Mouse (Mus musculus) cerebellum, adult 18-20 months (tissue): ENCODE results near the gene Zdhhc4.

Experiments
- DNase-seq, 2 experiments: peaks; one replicate each; pipeline ENCODE4 v3.0.0; 2021

Zdhhc4 gene

GRCm38 (mm10) chr5:143272540-143273330, 56.3 kb downstream of the Zdhhc4 start:
- no peak for DNase-seq

DNA sequence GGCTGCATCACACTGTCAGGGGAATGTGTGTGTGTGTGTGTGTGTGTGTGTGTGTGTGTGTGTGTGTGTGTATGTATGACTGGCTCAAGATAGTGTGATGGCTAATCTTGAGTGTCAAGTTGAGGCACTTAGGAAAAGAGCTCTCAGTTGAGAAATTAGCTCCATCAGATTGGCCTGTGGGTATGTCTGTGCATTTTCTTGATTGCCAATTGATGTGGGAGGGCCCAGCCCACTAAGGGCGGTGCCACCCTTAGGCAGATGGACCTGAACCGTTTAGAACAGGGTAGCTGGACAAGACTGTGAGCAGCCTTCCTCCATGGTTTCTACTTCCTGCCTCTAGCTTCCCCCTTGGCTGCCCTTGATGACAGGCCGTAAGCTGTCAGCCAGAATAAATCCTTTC, 56.9 kb downstream of the Zdhhc4 start:
- DNase-seq: no peak

DNA sequence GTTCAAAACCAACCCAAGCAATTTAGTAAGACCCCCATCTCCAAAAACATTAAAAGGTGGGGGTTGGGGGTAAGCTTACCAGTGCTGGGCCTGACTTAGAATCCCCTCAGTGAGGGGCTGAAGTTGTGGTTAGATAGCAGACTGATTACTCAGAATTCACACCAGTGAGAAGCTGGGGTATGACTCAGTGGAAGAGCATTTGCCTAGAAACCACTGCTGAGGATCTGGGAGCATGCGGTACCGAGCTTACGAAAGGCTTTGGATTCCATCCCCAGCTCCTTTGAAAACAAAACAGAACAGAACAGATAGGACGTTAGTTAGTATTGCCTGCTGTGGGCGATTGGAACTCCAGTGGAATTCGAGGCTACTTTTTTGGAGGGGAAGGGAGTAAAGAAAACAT, 57.4 kb downstream of the Zdhhc4 start:
- DNase-seq: no peak

- DNase-seq: no peak
These were observed 58.9 kb downstream of the Zdhhc4 start for GRCm38 (mm10) chr5:143270151-143270519.

- peak; percentile 73 to 89 for DNase-seq
These were observed 59.5 kb downstream of the Zdhhc4 start, which contains the start of gene Zfp316 for GRCm38 (mm10) chr5:143269363-143270150. Zfp316 (minus strand) TSS chr5:143270022.

DNA sequence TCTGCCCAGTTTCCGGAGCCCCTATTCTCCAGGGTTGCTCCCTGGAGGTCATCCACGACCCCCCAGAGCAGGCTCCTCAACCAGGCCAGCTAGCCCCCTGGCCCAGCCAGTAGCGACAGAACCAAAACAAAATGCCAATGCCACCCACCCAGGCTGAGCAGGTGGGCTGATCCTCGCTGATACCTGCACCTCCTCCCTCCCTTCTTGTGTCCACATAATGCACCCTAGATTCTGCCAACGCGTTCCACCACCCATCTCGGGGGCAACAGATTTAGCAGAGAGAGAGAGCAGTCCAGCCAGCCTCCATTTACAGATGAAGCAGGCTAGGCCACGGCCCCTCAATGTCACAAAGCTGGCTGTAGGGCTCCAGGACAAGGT, 60.1 kb downstream of the Zdhhc4 start:
- no peak for DNase-seq

- no peak for DNase-seq
These were observed 62.3 kb downstream of the Zdhhc4 start for GRCm38 (mm10) chr5:143266794-143267193.
